Mouse (Mus musculus): ENCODE measurements around the gene Gper1. TPM values are rescaled to one million over a fixed set of nuclear protein-coding genes. Genes with fewer than 3 reads are reported as not detected.

The Gper1 gene
- polyA plus RNA-seq, 1 experiment from 2014 or later, result 0.90 TPM

- no peak overlapping the region for H3K9ac ChIP-seq
- H3K27ac ChIP-seq (replicated peaks), result no peak overlapping the region
- no peak overlapping the region for H3K4me3 ChIP-seq
- H3K36me3 ChIP-seq, result no peaks in the 10 kb centered on the region
- no peak for ATAC-seq (ENCODE audit: extremely low read depth, insufficient number of reproducible peaks, low FRiP score, low TSS enrichment)
- H3K9me3 ChIP-seq, result no peaks in the 10 kb centered on the region
- no peak overlapping the region for H3K4me2 ChIP-seq
- WGBS, result 64% methylated on average over 8 of the region's 8 CpGs
- peaks cover 11% of the 10 kb centered on the region for H3K4me1 ChIP-seq
- peaks cover 28% of the 10 kb centered on the region for H3K27me3 ChIP-seq (replicated peaks)
Measured at GRCm38 (mm10) chr5:139434940-139435339, 12.0 kb downstream of the Gper1 start.

- 91% methylated on average over 4 of the region's 4 CpGs for WGBS
- Histone ChIP-seq H3K27me3 (replicated peaks) (peaks cover 17% of the 10 kb centered on the region; the same call in 1 of the 2 replicates), H3K36me3 (no peaks in the 10 kb centered on the region), H3K9ac (no peak overlapping the region), H3K4me1 (peaks cover 17% of the 10 kb centered on the region; the same call in 1 of the 2 replicates), H3K4me2 (no peak overlapping the region), H3K27ac (replicated peaks) (no peak overlapping the region), H3K4me3 (no peak overlapping the region), H3K9me3 (no peaks in the 10 kb centered on the region)
- ATAC-seq (ENCODE audit: extremely low read depth, insufficient number of reproducible peaks, low FRiP score, low TSS enrichment), result no peak
Measured at GRCm38 (mm10) chr5:139437769-139438168, 14.8 kb downstream of the Gper1 start.

- no peak overlapping the region for H3K4me3 ChIP-seq
- H3K9ac ChIP-seq, result no peak overlapping the region
- WGBS, result 85% methylated on average over 12 of the region's 12 CpGs
- ATAC-seq (ENCODE audit: extremely low read depth, insufficient number of reproducible peaks, low FRiP score, low TSS enrichment), result no peak
- peaks cover 17% of the 10 kb centered on the region; the same call in 1 of the 2 replicates for H3K4me1 ChIP-seq
- H3K27me3 ChIP-seq (replicated peaks), result peaks cover 15% of the 10 kb centered on the region; the same call in 1 of the 2 replicates
- no peaks in the 10 kb centered on the region for H3K36me3 ChIP-seq
- no peak overlapping the region for H3K27ac ChIP-seq (replicated peaks)
- H3K4me2 ChIP-seq, result no peak overlapping the region
- H3K9me3 ChIP-seq, result no peaks in the 10 kb centered on the region
Measured at GRCm38 (mm10) chr5:139438440-139438839, 15.5 kb downstream of the Gper1 start.

GRCm38 (mm10) chr5:139440451-139440850 is 17.5 kb downstream of the Gper1 start:
- no peak for ATAC-seq (ENCODE audit: extremely low read depth, insufficient number of reproducible peaks, low FRiP score, low TSS enrichment)
- peaks cover 12% of the 10 kb centered on the region; the same call in 1 of the 2 replicates for H3K4me1 ChIP-seq
- 73% methylated on average over 5 of the region's 5 CpGs for WGBS
- H3K27me3 ChIP-seq (replicated peaks), result peaks cover 8% of the 10 kb centered on the region; the same call in 1 of the 2 replicates
- H3K4me3 ChIP-seq, result no peak overlapping the region
- H3K4me2 ChIP-seq, result no peak overlapping the region
- no peaks in the 10 kb centered on the region for H3K36me3 ChIP-seq
- no peak overlapping the region for H3K27ac ChIP-seq (replicated peaks)
- H3K9me3 ChIP-seq, result no peaks in the 10 kb centered on the region
- H3K9ac ChIP-seq, result no peak overlapping the region

GRCm38 (mm10) chr5:139440926-139441725 is 18.2 kb downstream of the Gper1 start:
- no peak overlapping the region for H3K4me3 ChIP-seq
- H3K9me3 ChIP-seq, result no peaks in the 10 kb centered on the region
- no peak overlapping the region for H3K9ac ChIP-seq
- peaks cover 8% of the 10 kb centered on the region; the same call in 1 of the 2 replicates for H3K27me3 ChIP-seq (replicated peaks)
- H3K36me3 ChIP-seq, result no peaks in the 10 kb centered on the region
- H3K4me1 ChIP-seq, result peaks cover 12% of the 10 kb centered on the region; the same call in 1 of the 2 replicates
- H3K27ac ChIP-seq (replicated peaks), result no peak overlapping the region
- H3K4me2 ChIP-seq, result no peak overlapping the region
- WGBS, result 85% methylated on average over 11 of the region's 11 CpGs
- no peak for ATAC-seq (ENCODE audit: extremely low read depth, insufficient number of reproducible peaks, low FRiP score, low TSS enrichment)

GRCm38 (mm10) chr5:139441726-139442018 is 18.7 kb downstream of the Gper1 start:
- WGBS, result 93% methylated on average over 2 of the region's 2 CpGs
- Histone ChIP-seq H3K4me1 (peaks cover 12% of the 10 kb centered on the region; the same call in 1 of the 2 replicates), H3K27ac (replicated peaks) (no peak overlapping the region), H3K4me2 (no peak overlapping the region), H3K4me3 (no peak overlapping the region), H3K36me3 (no peaks in the 10 kb centered on the region), H3K9ac (no peak overlapping the region), H3K9me3 (no peaks in the 10 kb centered on the region), H3K27me3 (replicated peaks) (peaks cover 8% of the 10 kb centered on the region; the same call in 1 of the 2 replicates)
- ATAC-seq (ENCODE audit: extremely low read depth, insufficient number of reproducible peaks, low FRiP score, low TSS enrichment), result no peak

- no peaks in the 10 kb centered on the region for H3K36me3 ChIP-seq
- H3K9ac ChIP-seq, result no peak overlapping the region
- H3K27ac ChIP-seq (replicated peaks), result no peak overlapping the region
Measured at GRCm38 (mm10) chr5:139442428-139442827, 19.5 kb downstream of the Gper1 start.

GRCm38 (mm10) chr5:139442962-139443361 is 20.0 kb downstream of the Gper1 start:
- 80% methylated on average over 4 of the region's 4 CpGs for whole genome bisulfite sequencing
- H3K27ac ChIP-seq (replicated peaks), result no peak overlapping the region
- no peak overlapping the region for H3K9ac ChIP-seq

More at GRCm38 (mm10) chr5:139442428-139442827, 19.5 kb downstream of the Gper1 start:
- Histone ChIP-seq H3K9me3 (no peaks in the 10 kb centered on the region), H3K4me1 (peaks cover 12% of the 10 kb centered on the region; the same call in 1 of the 2 replicates), H3K4me2 (no peak overlapping the region), H3K27me3 (replicated peaks) (peaks cover 8% of the 10 kb centered on the region; the same call in 1 of the 2 replicates), H3K4me3 (no peak overlapping the region)
- WGBS, result 83% methylated on average over 12 of the region's 12 CpGs
- no peak for ATAC-seq (ENCODE audit: extremely low read depth, insufficient number of reproducible peaks, low FRiP score, low TSS enrichment)

GRCm38 (mm10) chr5:139445258-139445657 is 22.3 kb downstream of the Gper1 start:
- Histone ChIP-seq H3K4me2 (no peak overlapping the region), H3K9ac (no peak overlapping the region), H3K4me1 (peaks cover 22% of the 10 kb centered on the region), H3K27me3 (replicated peaks) (peaks cover 4% of the 10 kb centered on the region; the same call in 1 of the 2 replicates), H3K36me3 (no peaks in the 10 kb centered on the region), H3K27ac (replicated peaks) (no peak overlapping the region), H3K4me3 (no peak overlapping the region), H3K9me3 (no peaks in the 10 kb centered on the region)
- ATAC-seq (ENCODE audit: extremely low read depth, insufficient number of reproducible peaks, low FRiP score, low TSS enrichment), result no peak
- WGBS, result 84% methylated on average over 8 of the region's 8 CpGs

More at GRCm38 (mm10) chr5:139442962-139443361, 20.0 kb downstream of the Gper1 start:
- H3K27me3 ChIP-seq (replicated peaks), result peaks cover 8% of the 10 kb centered on the region; the same call in 1 of the 2 replicates
- no peaks in the 10 kb centered on the region for H3K9me3 ChIP-seq
- ATAC-seq (ENCODE audit: extremely low read depth, insufficient number of reproducible peaks, low FRiP score, low TSS enrichment), result no peak
- H3K4me1 ChIP-seq, result peaks cover 12% of the 10 kb centered on the region; the same call in 1 of the 2 replicates
- H3K36me3 ChIP-seq, result no peaks in the 10 kb centered on the region
- no peak overlapping the region for H3K4me2 ChIP-seq
- H3K4me3 ChIP-seq, result no peak overlapping the region

- Histone ChIP-seq H3K9me3 (no peaks in the 10 kb centered on the region), H3K27me3 (replicated peaks) (no peaks in the 10 kb centered on the region), H3K4me3 (no peak overlapping the region), H3K36me3 (0 out of 2 replicates have a peak, but pooled peaks cover 2% of the 10 kb centered on the region), H3K4me2 (no peak overlapping the region), H3K9ac (no peak overlapping the region), H3K27ac (replicated peaks) (no peak overlapping the region), H3K4me1 (peaks cover 13% of the 10 kb centered on the region)
- 49% methylated on average over 6 of the region's 6 CpGs for WGBS
- ATAC-seq (ENCODE audit: extremely low read depth, insufficient number of reproducible peaks, low FRiP score, low TSS enrichment), result no peak
Measured at GRCm38 (mm10) chr5:139448025-139448424, 25.1 kb downstream of the Gper1 start.

- Histone ChIP-seq H3K4me3 (no peak overlapping the region), H3K4me1 (peaks cover 13% of the 10 kb centered on the region), H3K9me3 (no peaks in the 10 kb centered on the region), H3K4me2 (no peak overlapping the region), H3K36me3 (peaks cover 5% of the 10 kb centered on the region; the same call in 1 of the 2 replicates), H3K27ac (replicated peaks) (no peak overlapping the region), H3K27me3 (replicated peaks) (no peaks in the 10 kb centered on the region), H3K9ac (peak overlapping the region; percentile 24; the same call in 1 of the 2 replicates)
- 45% methylated on average over 5 of the region's 5 CpGs for WGBS
- no peak for ATAC-seq (ENCODE audit: extremely low read depth, insufficient number of reproducible peaks, low FRiP score, low TSS enrichment)
Measured at GRCm38 (mm10) chr5:139449161-139449791, 26.3 kb downstream of the Gper1 start.
